Mouse (Mus musculus) T-helper 2 cell (primary cell): ENCODE measurements at regions not wholly inside any gene's neighbourhood (a gene's known extent, or its start where the extent isn't known, plus 50 kb on each side); places are given as distances from the start of the nearest gene placed in this dataset.

Source experiments
- in situ Hi-C: fragments of 300-600 bp; cut with MboI, MseI; formaldehyde crosslinking; loops from one replicate; pipeline ENCODE4 v1.15.1; 2025; ENCODE audit warnings: high pct_unique_total_duplicates

GRCm38 (mm10) chr4:28298911-28299353 is 514.0 kb upstream of the Epha7 start:
- in situ Hi-C loops: loop anchor here (10.0 kb wide), 1 partner anchor 464 kb away; no protein-coding TSS in a partner anchor

GRCm38 (mm10) chr4:28300018-28300440 is 512.9 kb upstream of the Epha7 start:
- in situ Hi-C loops: no loop called here

DNA sequence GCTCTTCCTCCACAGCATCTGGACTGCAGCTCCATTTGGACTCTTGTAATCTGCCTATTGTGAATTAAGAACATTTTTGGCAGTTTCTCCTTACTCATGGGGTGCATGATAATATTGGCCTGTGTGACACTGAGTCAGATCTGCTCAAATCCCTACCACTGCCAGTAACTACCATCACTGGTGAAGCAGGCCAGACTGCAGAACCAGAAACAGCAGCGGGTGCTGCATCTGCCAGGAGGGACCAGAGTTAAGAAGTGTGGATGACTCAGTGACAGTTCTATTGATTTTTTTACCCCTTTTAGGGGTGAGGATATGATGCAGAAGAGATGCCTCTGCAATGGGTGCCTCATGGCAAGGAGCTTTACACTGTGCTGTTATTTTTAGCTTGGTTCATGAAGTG is 511.2 kb upstream of the Epha7 start:
- in situ Hi-C loops: no loop called here

DNA sequence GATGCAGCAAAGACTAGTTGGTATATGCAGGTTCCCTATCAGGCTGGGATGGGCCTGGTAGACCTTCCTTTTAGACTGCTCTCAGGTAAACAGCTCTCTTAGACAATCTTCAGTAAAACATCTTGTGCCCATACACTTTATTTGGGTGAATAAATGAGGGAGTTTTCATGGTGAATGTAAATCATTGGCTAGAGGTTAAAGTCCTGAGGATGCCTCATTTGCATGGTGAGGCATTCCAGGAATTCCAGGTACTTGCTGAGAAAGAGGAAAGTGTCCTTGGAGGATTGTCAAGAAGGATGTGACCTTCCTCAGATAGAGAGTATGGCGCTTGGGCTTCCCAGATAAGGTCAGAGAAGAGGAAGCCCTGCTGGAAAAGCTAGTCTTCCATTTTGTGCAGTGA is 481.9 kb upstream of the Epha7 start:
- in situ Hi-C loops: no loop called here

- in situ Hi-C loops: loop anchor here (10.0 kb wide), 1 partner anchor 1930 kb away; no protein-coding TSS in a partner anchor
These were observed 448.4 kb upstream of the Epha7 start for GRCm38 (mm10) chr4:28364566-28364965.

GRCm38 (mm10) chr4:28377087-28377486 is 435.8 kb upstream of the Epha7 start:
- in situ Hi-C loops: no loop called here

DNA sequence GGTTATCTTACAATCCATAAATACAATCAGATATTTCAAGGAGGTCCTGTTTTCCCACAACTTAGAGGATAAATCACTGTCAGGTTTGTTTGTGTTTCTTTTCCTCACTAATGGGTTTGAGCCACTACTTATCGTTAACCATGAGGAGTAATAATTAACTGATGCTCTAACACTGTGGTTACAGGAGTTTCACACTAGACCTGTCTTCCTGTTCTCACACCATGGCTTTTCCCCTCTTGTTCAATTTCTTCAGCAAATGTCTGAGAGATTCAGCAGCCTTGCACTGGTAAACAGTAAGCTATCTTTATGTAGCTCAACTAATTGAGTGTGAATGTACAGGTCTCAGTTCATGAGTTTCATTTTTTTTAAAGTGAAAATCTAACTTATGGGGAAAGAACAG is 434.3 kb upstream of the Epha7 start:
- in situ Hi-C loops: no loop called here

DNA sequence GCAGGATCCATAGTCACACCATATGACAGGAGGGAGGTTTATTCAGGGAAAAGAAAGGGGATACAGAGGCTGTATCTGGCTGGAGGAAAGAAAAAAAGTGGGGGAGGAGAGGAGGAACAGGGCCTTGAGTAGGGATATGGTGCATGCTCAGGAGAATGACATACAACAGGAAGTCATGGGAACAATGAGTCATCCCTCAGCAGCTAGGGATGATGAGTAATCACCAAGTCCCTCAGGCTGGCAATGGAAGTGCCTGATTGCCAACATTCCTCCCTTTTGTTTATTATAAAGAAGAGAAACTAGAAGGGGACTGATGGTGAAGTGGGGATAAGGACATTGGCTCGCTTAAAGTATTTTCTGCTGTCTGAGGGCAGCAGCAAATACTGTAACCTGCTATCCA is 388.6 kb upstream of the Epha7 start:
- in situ Hi-C loops: no loop called here

GRCm38 (mm10) chr4:28440161-28440560 is 372.8 kb upstream of the Epha7 start:
- in situ Hi-C loops: no loop called here

- in situ Hi-C loops: no loop called here
These were observed 359.8 kb upstream of the Epha7 start for GRCm38 (mm10) chr4:28453111-28453510.

GRCm38 (mm10) chr4:28456312-28456711 is 356.6 kb upstream of the Epha7 start:
- in situ Hi-C loops: no loop called here
